Mouse (Mus musculus): Measurements from ENCODE around the gene Slc25a48. TPM values are rescaled to one million over a fixed set of nuclear protein-coding genes. Genes with fewer than 3 reads are reported as not detected.

The Slc25a48 gene
- total and polyA plus RNA-seq, 3 experiments = 0.05 TPM; not detected in 2

GRCm38 (mm10) chr13:56444112-56444511 is 6.0 kb downstream of the Slc25a48 start:
- no peak overlapping the region for H3K4me3 ChIP-seq (ENCODE audit: low read depth, low read length)
- H3K9me3 ChIP-seq (replicated peaks) = peaks cover 73% of the 10 kb centered on the region
- H3K27me3 ChIP-seq (ENCODE audit: insufficient read depth, low read length) = no peaks in the 10 kb centered on the region
- ATAC-seq (ENCODE audit: extremely low read depth, insufficient number of reproducible peaks, low FRiP score, poor library complexity, severe bottlenecking) = no peak
- no peaks in the 10 kb centered on the region for H3K4me1 ChIP-seq (ENCODE audit: insufficient read depth, low read depth, low read length)
- no peaks in the 10 kb centered on the region for H3K36me3 ChIP-seq (replicated peaks)
- no peak for DNase-seq (ENCODE audit: low spot score)
- TF ChIP-seq POLR2AphosphoS5 (IDR thresholded peaks at IDR 0.05; ENCODE audit: insufficient replicate concordance, low read depth, low read length) (no peak), CTCF (IDR thresholded peaks at IDR 0.05; ENCODE audit: low read depth, low read length) (no peak), TAL1 (conservative IDR thresholded peaks at IDR 0.05; ENCODE audit: low read depth, low read length) (no peak), GATA1 (IDR thresholded peaks at IDR 0.05; ENCODE audit: borderline replicate concordance, low read length) (no peak), GATA2 (IDR thresholded peaks at IDR 0.05; ENCODE audit: borderline replicate concordance, low read depth, low read length) (no peak)

- no peaks in the 10 kb centered on the region for H3K4me1 ChIP-seq (ENCODE audit: insufficient read depth, low read depth, low read length)
- ATAC-seq (ENCODE audit: extremely low read depth, insufficient number of reproducible peaks, low FRiP score, poor library complexity, severe bottlenecking) = no peak
- DNase-seq (ENCODE audit: low spot score) = no peak
- H3K9me3 ChIP-seq (replicated peaks) = peaks cover 70% of the 10 kb centered on the region
- H3K36me3 ChIP-seq (replicated peaks) = no peaks in the 10 kb centered on the region
- H3K27me3 ChIP-seq (ENCODE audit: insufficient read depth, low read length) = no peaks in the 10 kb centered on the region
- TF ChIP-seq GATA1 (IDR thresholded peaks at IDR 0.05; ENCODE audit: borderline replicate concordance, low read length) (no peak), CTCF (IDR thresholded peaks at IDR 0.05; ENCODE audit: low read depth, low read length) (no peak)
- no peak overlapping the region for H3K4me3 ChIP-seq (ENCODE audit: low read depth, low read length)
Observed at GRCm38 (mm10) chr13:56444996-56445395, 6.8 kb downstream of the Slc25a48 start.

- DNase-seq (ENCODE audit: low spot score) (no peak), ATAC-seq (ENCODE audit: extremely low read depth, insufficient number of reproducible peaks, low FRiP score, poor library complexity, severe bottlenecking) (no peak)
- H3K27me3 ChIP-seq (ENCODE audit: insufficient read depth, low read length) = no peaks in the 10 kb centered on the region
- H3K4me1 ChIP-seq (ENCODE audit: insufficient read depth, low read depth, low read length) = no peaks in the 10 kb centered on the region
- H3K36me3 ChIP-seq (replicated peaks) = no peaks in the 10 kb centered on the region
- no peak overlapping the region for H3K4me3 ChIP-seq (ENCODE audit: low read depth, low read length)
- peaks cover 89% of the 10 kb centered on the region for H3K9me3 ChIP-seq (replicated peaks)
- no peak for TF ChIP-seq GATA2 (IDR thresholded peaks at IDR 0.05; ENCODE audit: borderline replicate concordance, low read depth, low read length)
- TF ChIP-seq CTCF (IDR thresholded peaks at IDR 0.05; ENCODE audit: low read depth, low read length) = no peak
- TF ChIP-seq GATA1 (IDR thresholded peaks at IDR 0.05; ENCODE audit: borderline replicate concordance, low read length) = no peak
- no peak for TF ChIP-seq TAL1 (conservative IDR thresholded peaks at IDR 0.05; ENCODE audit: low read depth, low read length)
- TF ChIP-seq POLR2AphosphoS5 (IDR thresholded peaks at IDR 0.05; ENCODE audit: insufficient replicate concordance, low read depth, low read length) = no peak
Observed at GRCm38 (mm10) chr13:56449239-56450030, 11.3 kb downstream of the Slc25a48 start.

- ATAC-seq (ENCODE audit: extremely low read depth, insufficient number of reproducible peaks, low FRiP score, poor library complexity, severe bottlenecking) (no peak), DNase-seq (ENCODE audit: low spot score) (no peak)
- Histone ChIP-seq H3K9me3 (replicated peaks) (peaks cover 89% of the 10 kb centered on the region), H3K36me3 (replicated peaks) (no peaks in the 10 kb centered on the region), H3K4me3 (ENCODE audit: low read depth, low read length) (no peak overlapping the region), H3K27me3 (ENCODE audit: insufficient read depth, low read length) (no peaks in the 10 kb centered on the region), H3K4me1 (ENCODE audit: insufficient read depth, low read depth, low read length) (no peaks in the 10 kb centered on the region)
- no peak for TF ChIP-seq GATA1 (IDR thresholded peaks at IDR 0.05; ENCODE audit: borderline replicate concordance, low read length)
Observed at GRCm38 (mm10) chr13:56450035-56450434, 11.9 kb downstream of the Slc25a48 start.

GRCm38 (mm10) chr13:56458001-56458400 is 19.8 kb downstream of the Slc25a48 start:
- TF ChIP-seq GATA2 (IDR thresholded peaks at IDR 0.05; ENCODE audit: borderline replicate concordance, low read depth, low read length) (no peak), TAL1 (conservative IDR thresholded peaks at IDR 0.05; ENCODE audit: low read depth, low read length) (no peak), CTCF (IDR thresholded peaks at IDR 0.05; ENCODE audit: low read depth, low read length) (no peak), GATA1 (IDR thresholded peaks at IDR 0.05; ENCODE audit: borderline replicate concordance, low read length) (no peak), POLR2AphosphoS5 (IDR thresholded peaks at IDR 0.05; ENCODE audit: insufficient replicate concordance, low read depth, low read length) (no peak)
- ATAC-seq (ENCODE audit: extremely low read depth, insufficient number of reproducible peaks, low FRiP score, poor library complexity, severe bottlenecking) (no peak), DNase-seq (ENCODE audit: low spot score) (no peak)
- no peaks in the 10 kb centered on the region for H3K4me1 ChIP-seq (ENCODE audit: insufficient read depth, low read depth, low read length)
- H3K9me3 ChIP-seq (replicated peaks) = peaks cover 53% of the 10 kb centered on the region
- no peaks in the 10 kb centered on the region for H3K27me3 ChIP-seq (ENCODE audit: insufficient read depth, low read length)
- no peaks in the 10 kb centered on the region for H3K36me3 ChIP-seq (replicated peaks)
- no peak overlapping the region for H3K4me3 ChIP-seq (ENCODE audit: low read depth, low read length)

- no peak for ATAC-seq (ENCODE audit: extremely low read depth, insufficient number of reproducible peaks, low FRiP score, poor library complexity, severe bottlenecking)
- DNase-seq (ENCODE audit: low spot score) = no peak
- H3K4me3 ChIP-seq (ENCODE audit: low read depth, low read length) = no peak overlapping the region
- H3K27me3 ChIP-seq (ENCODE audit: insufficient read depth, low read length) = no peaks in the 10 kb centered on the region
- TF ChIP-seq GATA1 (IDR thresholded peaks at IDR 0.05; ENCODE audit: borderline replicate concordance, low read length) = no peak
- H3K4me1 ChIP-seq (ENCODE audit: insufficient read depth, low read depth, low read length) = no peaks in the 10 kb centered on the region
- peaks cover 45% of the 10 kb centered on the region for H3K9me3 ChIP-seq (replicated peaks)
- H3K36me3 ChIP-seq (replicated peaks) = no peaks in the 10 kb centered on the region
Observed at GRCm38 (mm10) chr13:56461460-56461859, 23.3 kb downstream of the Slc25a48 start.

GRCm38 (mm10) chr13:56462791-56463190 is 24.6 kb downstream of the Slc25a48 start:
- Histone ChIP-seq H3K4me3 (ENCODE audit: low read depth, low read length) (no peak overlapping the region), H3K36me3 (replicated peaks) (no peaks in the 10 kb centered on the region), H3K9me3 (replicated peaks) (peaks cover 43% of the 10 kb centered on the region), H3K4me1 (ENCODE audit: insufficient read depth, low read depth, low read length) (no peaks in the 10 kb centered on the region), H3K27me3 (ENCODE audit: insufficient read depth, low read length) (no peaks in the 10 kb centered on the region)
- DNase-seq (ENCODE audit: low spot score) (no peak), ATAC-seq (ENCODE audit: extremely low read depth, insufficient number of reproducible peaks, low FRiP score, poor library complexity, severe bottlenecking) (no peak)
- TF ChIP-seq POLR2AphosphoS5 (IDR thresholded peaks at IDR 0.05; ENCODE audit: insufficient replicate concordance, low read depth, low read length) = no peak
- TF ChIP-seq GATA2 (IDR thresholded peaks at IDR 0.05; ENCODE audit: borderline replicate concordance, low read depth, low read length) = no peak
- TF ChIP-seq CTCF (IDR thresholded peaks at IDR 0.05; ENCODE audit: low read depth, low read length) = no peak
- no peak for TF ChIP-seq GATA1 (IDR thresholded peaks at IDR 0.05; ENCODE audit: borderline replicate concordance, low read length)
- no peak for TF ChIP-seq TAL1 (conservative IDR thresholded peaks at IDR 0.05; ENCODE audit: low read depth, low read length)
